Mouse (Mus musculus) MEL (cell line): ENCODE results near the gene Dhrs9. TPM values are rescaled to one million over a fixed set of nuclear protein-coding genes. Genes with fewer than 3 reads are reported as not detected.

ENCODE experiments used
- DNase-seq: peaks from one replicate; pipeline ENCODE4 v3.0.0; 2011; ENCODE audit warnings: low read depth, low spot score
- H3K27ac ChIP-seq: 2 replicates; pipeline ENCODE4 v1.5.1; 2012; ENCODE audit warnings: low read depth, mild to moderate bottlenecking, control low read depth, low read length, moderate library complexity; ENCODE audit not compliant: control insufficient read depth
- H3K27me3 ChIP-seq, 2 experiments: fragments of 150-350 bp in 1 of 2; sonication (generic) in 1 of 2; 2 replicates each; pipeline ENCODE4 v1.6.1; 2012; ENCODE audit warnings: low read length in 2 of 2, mild to moderate bottlenecking in 2 of 2, improper control_type of control experiment in 1 of 2, moderate library complexity in 1 of 2; ENCODE audit not compliant: insufficient read depth in 2 of 2, control insufficient read depth in 1 of 2
- H3K36me3 ChIP-seq, 2 experiments: 2 replicates each; pipeline ENCODE4 v1.6.1; 2012 to 2014; ENCODE audit warnings: low read length in 2 of 2, improper control_type of control experiment in 1 of 2, inconsistent platforms in 1 of 2, mild to moderate bottlenecking in 1 of 2; ENCODE audit not compliant: insufficient read depth in 2 of 2, control insufficient read depth in 1 of 2
- H3K4me1 ChIP-seq, 2 experiments: fragments of 150-350 bp in 1 of 2; sonication (generic) in 1 of 2; 2 replicates each; pipeline ENCODE4 v1.6.1; 2012; ENCODE audit warnings: low read length in 2 of 2, improper control_type of control experiment in 1 of 2, mild to moderate bottlenecking in 1 of 2; ENCODE audit not compliant: insufficient read depth in 2 of 2, control insufficient read depth in 1 of 2
- H3K4me3 ChIP-seq, 2 experiments: fragments of 150-350 bp in 1 of 2; sonication (generic) in 1 of 2; 2 replicates each; pipeline ENCODE4 v1.5.1; 2012; ENCODE audit warnings: low read depth in 2 of 2, low read length in 2 of 2, mild to moderate bottlenecking in 2 of 2, moderate library complexity in 2 of 2, control low read depth in 1 of 2, improper control_type of control experiment in 1 of 2; ENCODE audit not compliant: control insufficient read depth in 1 of 2, insufficient read depth in 1 of 2
- H3K79me2 ChIP-seq: 2 replicates; pipeline ENCODE4 v1.6.1; 2012; ENCODE audit warnings: mild to moderate bottlenecking, low read length, moderate library complexity; ENCODE audit not compliant: control insufficient read depth, poor library complexity, insufficient read depth
- H3K9ac ChIP-seq: 2 replicates; pipeline ENCODE4 v1.6.1; 2012; ENCODE audit warnings: low read depth, mild to moderate bottlenecking, control low read depth, low read length, moderate library complexity; ENCODE audit not compliant: control insufficient read depth, poor library complexity, severe bottlenecking
- H3K9me3 ChIP-seq: fragments of 150-350 bp; sonication (generic); replicated peaks from 2 replicates; pipeline ENCODE4 v1.6.1; 2012; ENCODE audit warnings: mild to moderate bottlenecking, low read length, improper control_type of control experiment, moderate library complexity; ENCODE audit not compliant: insufficient read depth
- BHLHE40 ChIP-seq: IDR thresholded peaks from 2 replicates; pipeline ENCODE4 v1.6.1; 2012; ENCODE audit warnings: low read depth, mild to moderate bottlenecking, inconsistent platforms, low read length, improper control_type of control experiment, borderline replicate concordance
- CTCF ChIP-seq, 3 experiments: IDR thresholded peaks in 2 of 3; conservative IDR thresholded peaks in 1 of 3; 2 replicates each; pipeline ENCODE4 v1.5.1; 2011 to 2012; ENCODE audit warnings: low read length in 3 of 3, low read depth in 2 of 3, mild to moderate bottlenecking in 2 of 3, improper control_type of control experiment in 1 of 3, inconsistent platforms in 1 of 3, mixed read lengths in 1 of 3, moderate library complexity in 1 of 3; ENCODE audit not compliant: control insufficient read depth in 1 of 3, insufficient read depth in 1 of 3, poor library complexity in 1 of 3, severe bottlenecking in 1 of 3
- E2F4 ChIP-seq: IDR thresholded peaks from 2 replicates; pipeline ENCODE4 v1.6.1; 2011; ENCODE audit warnings: low read depth, low read length, improper control_type of control experiment, borderline replicate concordance
- ELF1 ChIP-seq: IDR thresholded peaks from 2 replicates; pipeline ENCODE4 v1.6.1; 2014; ENCODE audit warnings: low read depth, mild to moderate bottlenecking, inconsistent platforms, low read length, improper control_type of control experiment, moderate library complexity
- EP300 ChIP-seq, 2 experiments: IDR thresholded peaks; 2 replicates each; pipeline ENCODE4 v1.6.1; 2011; ENCODE audit warnings: improper control_type of control experiment in 2 of 2, low read length in 2 of 2, low read depth in 1 of 2, mild to moderate bottlenecking in 1 of 2
- ETS1 ChIP-seq: IDR thresholded peaks from 2 replicates; pipeline ENCODE4 v1.6.1; 2012; ENCODE audit warnings: low read depth, mild to moderate bottlenecking, inconsistent platforms, low read length, improper control_type of control experiment, moderate library complexity
- GABPA ChIP-seq: IDR thresholded peaks from 2 replicates; pipeline ENCODE4 v1.6.1; 2012; ENCODE audit warnings: low read depth, mild to moderate bottlenecking, inconsistent platforms, low read length, improper control_type of control experiment, moderate library complexity
- JUND ChIP-seq: IDR thresholded peaks from 2 replicates; pipeline ENCODE4 v1.6.1; 2011; ENCODE audit warnings: low read depth, mild to moderate bottlenecking, improper control_type of control experiment, low read length
- KAT2A ChIP-seq: conservative IDR thresholded peaks from 2 replicates; pipeline ENCODE4 v1.6.1; 2012; ENCODE audit warnings: low read depth, low read length, improper control_type of control experiment, inconsistent platforms
- MAX ChIP-seq: IDR thresholded peaks from 2 replicates; pipeline ENCODE4 v1.6.1; 2011; ENCODE audit warnings: low read length, improper control_type of control experiment
- MEF2A ChIP-seq: IDR thresholded peaks from 2 replicates; pipeline ENCODE4 v1.6.1; 2014; ENCODE audit warnings: low read depth, mild to moderate bottlenecking, inconsistent platforms, low read length, improper control_type of control experiment; ENCODE audit not compliant: poor library complexity, insufficient replicate concordance, severe bottlenecking; ENCODE audit errors: extremely low read depth
- MYB ChIP-seq: IDR thresholded peaks from 2 replicates; pipeline ENCODE4 v1.6.1; 2011; ENCODE audit warnings: mild to moderate bottlenecking, low read depth, low read length, improper control_type of control experiment
- MYC ChIP-seq: IDR thresholded peaks from 2 replicates; pipeline ENCODE4 v1.6.1; 2011; ENCODE audit warnings: low read depth, mild to moderate bottlenecking, low read length, improper control_type of control experiment, moderate library complexity
- NELFE ChIP-seq: IDR thresholded peaks from 2 replicates; pipeline ENCODE4 v1.6.1; 2011; ENCODE audit warnings: low read depth, low read length, improper control_type of control experiment
- NRF1 ChIP-seq: IDR thresholded peaks from 2 replicates; pipeline ENCODE4 v1.6.1; 2014; ENCODE audit warnings: low read depth, mild to moderate bottlenecking, inconsistent platforms, low read length, improper control_type of control experiment, moderate library complexity; ENCODE audit not compliant: poor library complexity, insufficient read depth, severe bottlenecking
- POLR2A ChIP-seq, 2 experiments: IDR thresholded peaks; 2 replicates each; pipeline ENCODE4 v1.6.1; 2011 to 2012; ENCODE audit warnings: low read length in 2 of 2, mild to moderate bottlenecking in 2 of 2, control low read depth in 1 of 2, improper control_type of control experiment in 1 of 2, low read depth in 1 of 2, moderate library complexity in 1 of 2; ENCODE audit not compliant: control insufficient read depth in 1 of 2, insufficient read depth in 1 of 2, poor library complexity in 1 of 2
- POLR2AphosphoS2 ChIP-seq: IDR thresholded peaks from 2 replicates; pipeline ENCODE4 v1.6.1; 2011; ENCODE audit warnings: low read length, improper control_type of control experiment
- TBP ChIP-seq: IDR thresholded peaks from 2 replicates; pipeline ENCODE4 v1.8.0; 2011; ENCODE audit warnings: low read depth, low read length, improper control_type of control experiment
- TCF12 ChIP-seq: IDR thresholded peaks from 2 replicates; pipeline ENCODE4 v1.6.1; 2014; ENCODE audit warnings: low read depth, mild to moderate bottlenecking, inconsistent platforms, low read length, improper control_type of control experiment, moderate library complexity
- USF1 ChIP-seq: IDR thresholded peaks from 2 replicates; pipeline ENCODE4 v1.6.1; 2014; ENCODE audit warnings: low read depth, mild to moderate bottlenecking, inconsistent platforms, low read length, improper control_type of control experiment, moderate library complexity
- USF2 ChIP-seq, 2 experiments: IDR thresholded peaks; 2 replicates each; pipeline ENCODE4 v1.6.1; 2011 to 2012; ENCODE audit warnings: improper control_type of control experiment in 2 of 2, low read length in 2 of 2, borderline replicate concordance in 1 of 2, inconsistent platforms in 1 of 2, low read depth in 1 of 2, mild to moderate bottlenecking in 1 of 2; ENCODE audit not compliant: insufficient read depth in 1 of 2
- ZC3H11A ChIP-seq: IDR thresholded peaks from 2 replicates; pipeline ENCODE4 v1.6.1; 2012; ENCODE audit warnings: low read depth, mild to moderate bottlenecking, inconsistent platforms, low read length, improper control_type of control experiment
- ZKSCAN1 ChIP-seq: IDR thresholded peaks from 2 replicates; pipeline ENCODE4 v1.6.1; 2012; ENCODE audit warnings: low read depth, mild to moderate bottlenecking, inconsistent platforms, low read length, improper control_type of control experiment, moderate library complexity
- ZNF384 ChIP-seq: IDR thresholded peaks from 2 replicates; pipeline ENCODE4 v1.6.1; 2012; ENCODE audit warnings: low read depth, mild to moderate bottlenecking, inconsistent platforms, low read length, improper control_type of control experiment
- polyA plus RNA-seq, 2 experiments: library from polyadenylated mRNA; stranded (reverse) in 1 of 2; unstranded in 1 of 2; fragments of >175 nt in 1 of 2; fragments of >200 nt in 1 of 2; gene quantifications; 2 replicates each; pipeline versions ENCODE4 v1.2.1 to v1.2.4; 2012; ENCODE audit warnings: low replicate concordance in 2 of 2, low read depth in 1 of 2; ENCODE audit not compliant: insufficient read length in 2 of 2, insufficient read depth in 1 of 2, missing spikeins in 1 of 2
- total RNA-seq: library from RNA; depleted of rRNA; stranded (reverse); fragments of 300-350 nt; gene quantifications from 2 replicates; pipeline ENCODE4 v1.2.3, GENCODE M21; 2012

Dhrs9 gene
- total and polyA plus RNA-seq, 3 experiments = not detected

GRCm38 (mm10) chr2:69386118-69386871, 6.0 kb downstream of the Dhrs9 start:
- H3K27me3 ChIP-seq = no peaks in the 10 kb centered on the region
- no peak for TF ChIP-seq GABPA
- TF ChIP-seq TBP = no peak
- TF ChIP-seq CTCF (IDR thresholded peaks at IDR 0.05 in 2 of 3, conservative IDR thresholded peaks at IDR 0.05 in 1 of 3; ENCODE audit: control insufficient read depth in 1 of 3, insufficient read depth in 1 of 3, low read depth in 2 of 3, low read length in 3 of 3, poor library complexity in 1 of 3, severe bottlenecking in 1 of 3) = no peak
- no peak for TF ChIP-seq JUND
- TF ChIP-seq ZC3H11A = no peak
- no peak for TF ChIP-seq USF2 (IDR thresholded peaks at IDR 0.05; ENCODE audit: borderline replicate concordance in 1 of 2, insufficient read depth in 1 of 2, low read depth in 1 of 2, low read length in 2 of 2)
- TF ChIP-seq NRF1 = no peak
- TF ChIP-seq ELF1 = no peak
- no peak for TF ChIP-seq MAX
- TF ChIP-seq POLR2AphosphoS2 = no peak
- TF ChIP-seq POLR2A (IDR thresholded peaks at IDR 0.05; ENCODE audit: control insufficient read depth in 1 of 2, insufficient read depth in 1 of 2, low read depth in 1 of 2, low read length in 2 of 2, poor library complexity in 1 of 2) = no peak
- TF ChIP-seq KAT2A = no peak
- TF ChIP-seq, all 39 proteins: peak for 0
- no peak overlapping the region for H3K27ac ChIP-seq
- no peak overlapping the region for H3K4me3 ChIP-seq
- no peak for DNase-seq
- no peaks in the 10 kb centered on the region for H3K9me3 ChIP-seq
- H3K79me2 ChIP-seq = no peaks in the 10 kb centered on the region
- no peak overlapping the region for H3K9ac ChIP-seq
- no peaks in the 10 kb centered on the region for H3K36me3 ChIP-seq
- no peaks in the 10 kb centered on the region for H3K4me1 ChIP-seq

- Histone ChIP-seq H3K9ac (no peak overlapping the region), H3K27me3 (no peaks in the 10 kb centered on the region), H3K36me3 (no peaks in the 10 kb centered on the region), H3K4me1 (no peaks in the 10 kb centered on the region), H3K4me3 (no peak overlapping the region), H3K79me2 (no peaks in the 10 kb centered on the region), H3K27ac (no peak overlapping the region), H3K9me3 (no peaks in the 10 kb centered on the region)
- TF ChIP-seq ZKSCAN1 (no peak), MAX (no peak), BHLHE40 (no peak), JUND (no peak), USF1 (no peak), NELFE (no peak), GABPA (no peak), POLR2AphosphoS2 (no peak), TCF12 (no peak), ZC3H11A (no peak), MYC (no peak), E2F4 (no peak), EP300 (IDR thresholded peaks at IDR 0.05; ENCODE audit: low read depth in 1 of 2, low read length in 2 of 2) (no peak), POLR2A (IDR thresholded peaks at IDR 0.05; ENCODE audit: control insufficient read depth in 1 of 2, insufficient read depth in 1 of 2, low read depth in 1 of 2, low read length in 2 of 2, poor library complexity in 1 of 2) (no peak), MYB (no peak), ZNF384 (no peak), ETS1 (no peak), MEF2A (no peak), NRF1 (no peak)
- DNase-seq = no peak
These were observed 13.7 kb downstream of the Dhrs9 start for GRCm38 (mm10) chr2:69393947-69394346.
